Mouse (Mus musculus): Measurements from ENCODE around the gene Gjd3.

DNA sequence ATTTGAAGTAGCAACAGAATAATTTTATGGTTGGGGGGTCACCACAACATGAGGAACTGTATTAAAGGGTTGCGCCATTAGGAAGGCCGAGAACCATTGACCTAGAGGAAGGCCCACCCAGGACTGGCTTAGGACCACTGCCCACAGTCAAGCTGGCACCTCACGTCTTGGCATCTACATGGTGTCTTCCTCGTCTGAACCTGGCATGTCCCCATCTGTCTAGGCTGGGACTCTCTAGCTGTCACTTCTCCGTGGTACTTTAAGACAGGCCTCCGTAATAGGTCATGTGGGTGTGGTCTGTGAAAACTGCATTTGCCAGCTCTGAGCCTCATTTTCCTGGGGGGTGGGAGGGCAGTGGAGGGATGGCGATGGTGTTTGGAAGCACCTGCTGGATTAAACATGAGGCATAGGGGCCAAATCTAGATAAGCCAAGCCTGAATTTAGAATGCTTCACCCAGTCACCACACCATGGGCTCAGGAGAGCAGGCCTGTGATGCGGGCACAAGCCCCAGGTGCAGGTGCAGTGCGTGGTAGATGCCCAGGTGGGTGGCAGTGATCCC is 9.9 kb downstream of the Gjd3 start:
- TF ChIP-seq CTCF (IDR thresholded peaks at IDR 0.05; ENCODE audit: insufficient read depth, low read length) (no peak), POLR2A (IDR thresholded peaks at IDR 0.05; ENCODE audit: borderline replicate concordance, extremely low read depth, low read depth, low read length) (no peak)

Data from lung, adult 2 months (tissue).